Mouse (Mus musculus): ENCODE data around the gene Tsga10ip. TPM values are rescaled to one million over a fixed set of nuclear protein-coding genes. Genes with fewer than 3 reads are reported as not detected.
"Not testable (repeated sequence)": the region's sequence is repeated elsewhere in the genome, so short reads cannot be mapped to it uniquely, and the experiment has no call there.

Gene Tsga10ip
- total RNA-seq, 4 experiments from 2014 or later = 0.25 to 0.75 (median 0.39) TPM

- DNase-seq (ENCODE audit: low spot score) = no peak
Observed at GRCm38 (mm10) chr19:5389647-5390046, 12.7 kb downstream of the Tsga10ip start.

DNA sequence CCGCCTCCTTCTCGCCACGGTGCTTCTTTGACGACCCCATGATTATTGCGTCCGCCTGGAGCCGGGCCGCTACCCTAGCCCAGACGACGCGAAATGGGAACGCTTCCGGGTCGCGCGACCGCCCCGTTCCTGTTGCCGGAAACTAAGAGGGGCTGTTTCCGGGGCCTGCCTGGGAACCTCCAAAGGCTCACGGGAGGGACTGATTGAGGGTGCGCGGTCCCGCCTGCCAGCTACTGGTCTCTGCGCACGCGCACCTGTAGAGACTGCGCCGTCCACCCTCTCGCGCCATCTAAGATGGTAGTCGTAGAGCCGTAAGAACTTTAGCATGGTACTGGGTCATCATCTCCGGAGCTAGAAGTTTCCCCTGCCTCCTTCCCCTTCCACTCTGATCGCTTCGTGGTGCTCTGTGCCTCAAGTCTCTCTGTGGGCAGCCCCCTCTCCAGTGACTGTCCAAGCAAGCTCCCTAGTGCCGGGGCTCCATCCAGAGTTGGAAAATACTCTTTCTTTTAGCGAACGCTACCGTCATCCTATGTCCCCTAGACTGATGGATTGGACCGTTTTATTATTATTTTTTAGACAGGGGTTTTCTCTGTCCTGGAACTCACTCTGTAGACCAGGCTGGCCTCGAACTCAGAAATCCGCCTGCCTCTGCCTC lies 13.6 kb downstream of the Tsga10ip start, which contains the start of gene Sart1:
Gene Sart1, minus strand, starts transcription at position 116 of the 655 bp plus-strand sequence.
- peak; percentile 96 for DNase-seq (ENCODE audit: low spot score)

DNA sequence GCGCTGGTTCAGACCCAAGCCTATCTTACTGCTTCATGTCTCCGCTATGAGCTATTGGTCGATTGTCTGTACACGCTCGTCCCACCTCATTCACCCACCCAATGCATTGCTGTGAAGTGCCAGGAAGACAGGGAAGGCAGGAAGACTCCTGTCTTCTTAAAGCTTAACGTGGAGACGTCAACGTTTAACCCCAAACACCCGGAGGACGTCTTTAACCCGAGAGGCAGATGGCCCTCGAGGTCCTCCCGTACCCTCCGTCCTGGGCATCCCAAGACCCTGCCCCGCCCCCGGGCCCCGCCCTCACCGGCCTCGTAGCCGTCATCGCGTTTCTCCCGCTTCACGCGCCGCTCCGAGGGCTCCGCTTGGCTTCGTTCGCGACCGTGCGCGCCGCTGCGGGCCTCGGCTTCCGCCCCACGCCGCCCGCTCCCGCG lies 14.3 kb downstream of the Tsga10ip start:
- no peak for DNase-seq (ENCODE audit: low spot score)

- DNase-seq (ENCODE audit: low spot score) = no peak
Observed at GRCm38 (mm10) chr19:5384715-5385114, 17.6 kb downstream of the Tsga10ip start.

GRCm38 (mm10) chr19:5383326-5383725 lies 19.0 kb downstream of the Tsga10ip start:
- no peak for DNase-seq (ENCODE audit: low spot score)

DNA sequence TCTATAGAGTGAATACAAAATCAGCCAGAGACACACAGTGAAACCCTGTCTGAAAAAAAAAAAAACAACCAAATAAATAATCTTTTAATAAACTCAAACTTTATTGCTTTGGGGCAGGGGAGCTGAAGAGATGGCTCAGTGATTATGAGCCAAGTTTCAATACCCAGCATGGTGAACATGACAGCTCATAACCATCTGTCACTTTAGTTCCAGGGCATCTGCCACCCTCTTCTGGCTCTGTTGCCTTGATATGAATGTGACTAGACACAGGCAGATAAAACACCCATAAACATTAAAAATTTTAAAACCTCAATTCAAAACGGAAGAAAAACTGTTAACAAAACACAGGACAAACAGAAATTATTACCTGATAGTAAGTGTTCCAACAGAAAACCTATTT lies 24.9 kb downstream of the Tsga10ip start:
- no peak for DNase-seq (ENCODE audit: low spot score)

DNA sequence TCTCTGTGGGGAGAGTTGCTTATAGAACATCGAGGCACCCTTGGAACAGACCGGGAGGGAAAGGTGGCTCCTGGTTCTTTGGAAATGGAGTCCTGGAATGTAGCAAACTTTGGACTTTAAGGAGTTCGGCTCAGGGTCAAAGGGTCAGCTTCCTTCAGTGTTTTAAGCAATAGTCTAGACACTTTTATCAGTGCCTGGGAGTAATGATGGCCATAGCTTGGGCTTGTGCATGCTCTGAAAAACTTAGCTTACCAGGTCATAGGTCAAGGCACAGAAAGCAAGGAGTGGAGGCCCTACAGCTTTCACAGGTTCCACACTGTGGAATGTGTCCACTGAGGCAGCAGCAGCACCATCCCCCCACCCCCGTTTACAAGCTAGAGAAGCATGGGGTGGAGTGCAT lies 27.6 kb downstream of the Tsga10ip start:
- no peak for DNase-seq (ENCODE audit: low spot score)

DNA sequence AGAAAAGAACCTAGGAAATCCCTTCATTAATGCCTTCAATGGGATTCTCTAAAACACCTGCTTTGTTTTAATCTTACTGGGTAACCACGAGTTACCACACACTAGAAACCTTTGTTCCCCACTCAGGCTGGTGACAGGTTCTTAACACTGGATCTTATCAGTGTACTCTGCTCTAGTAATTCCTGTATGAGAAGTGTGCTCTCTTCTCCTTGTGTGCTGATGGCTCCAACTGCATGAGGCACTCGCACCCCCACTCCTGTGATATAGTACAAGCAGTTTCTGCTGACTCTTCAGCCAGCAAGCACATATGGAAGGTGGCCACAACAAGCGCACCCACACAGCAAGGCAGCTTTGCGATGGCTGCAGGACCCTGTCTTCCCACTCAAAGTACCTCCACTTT lies 28.1 kb downstream of the Tsga10ip start:
- no peak for DNase-seq (ENCODE audit: low spot score)

DNA sequence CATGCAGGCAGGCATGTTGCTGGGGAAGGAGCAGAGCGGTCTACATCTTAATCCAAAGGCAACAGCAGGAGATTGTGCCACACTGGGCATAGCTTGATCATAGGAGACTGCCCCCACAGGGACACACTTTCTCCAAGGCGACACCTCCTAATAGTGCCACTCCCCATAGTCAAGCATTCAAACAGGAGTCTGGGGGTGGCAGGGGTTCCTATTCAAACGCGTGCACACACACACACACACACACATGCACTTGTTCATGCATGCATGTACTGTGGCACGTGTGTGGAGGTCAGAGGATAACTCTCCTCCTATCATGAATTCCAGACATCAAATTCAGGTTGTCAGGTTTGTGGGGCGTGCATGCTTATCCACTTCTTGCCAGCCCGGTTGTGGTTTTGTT lies 29.6 kb downstream of the Tsga10ip start:
- no peak for DNase-seq (ENCODE audit: low spot score)

GRCm38 (mm10) chr19:5370932-5371331 lies 31.4 kb downstream of the Tsga10ip start:
- DNase-seq (ENCODE audit: low spot score) = no peak

DNA sequence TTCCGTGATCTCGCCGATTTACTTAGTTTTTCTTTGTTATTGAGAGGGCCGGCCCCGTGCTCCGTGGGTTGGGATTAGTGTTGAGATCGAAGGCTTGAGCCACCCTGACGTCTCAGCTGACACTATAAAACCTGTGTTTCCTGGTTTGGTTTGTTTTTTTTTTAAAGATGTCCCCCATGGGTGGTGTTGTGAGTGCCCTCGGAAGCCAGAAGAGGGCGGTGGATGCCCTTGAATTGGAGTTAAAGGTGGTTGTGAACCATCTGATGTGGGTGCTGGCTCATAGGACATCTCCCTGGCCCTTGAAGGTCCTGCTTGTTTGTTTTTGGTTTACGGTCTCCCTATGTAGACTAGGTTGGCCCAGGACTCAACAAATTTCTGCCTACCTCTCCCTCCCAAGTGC lies 34.9 kb downstream of the Tsga10ip start:
- no peak for DNase-seq (ENCODE audit: low spot score)

DNA sequence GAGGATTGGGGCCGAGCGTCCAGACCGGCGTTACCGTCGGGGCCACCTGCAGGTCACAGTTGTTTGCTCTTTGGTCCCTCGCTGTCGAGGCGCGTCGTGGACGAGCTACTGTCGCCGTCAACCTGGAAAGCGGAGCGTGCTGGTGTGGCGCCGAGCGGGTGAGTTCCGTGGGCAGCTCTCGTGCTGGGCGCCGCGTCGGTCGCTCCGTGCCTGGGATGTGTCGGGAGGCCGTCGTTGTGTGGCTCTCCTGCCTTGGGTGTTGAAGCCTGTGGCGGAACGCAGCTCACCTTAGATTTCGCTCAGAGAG lies 35.3 kb downstream of the Tsga10ip start, which contains the start of gene Banf1:
Gene Banf1, minus strand, starts transcription at position 116 of the 307 bp plus-strand sequence.
- DNase-seq (ENCODE audit: low spot score) = no peak

DNA sequence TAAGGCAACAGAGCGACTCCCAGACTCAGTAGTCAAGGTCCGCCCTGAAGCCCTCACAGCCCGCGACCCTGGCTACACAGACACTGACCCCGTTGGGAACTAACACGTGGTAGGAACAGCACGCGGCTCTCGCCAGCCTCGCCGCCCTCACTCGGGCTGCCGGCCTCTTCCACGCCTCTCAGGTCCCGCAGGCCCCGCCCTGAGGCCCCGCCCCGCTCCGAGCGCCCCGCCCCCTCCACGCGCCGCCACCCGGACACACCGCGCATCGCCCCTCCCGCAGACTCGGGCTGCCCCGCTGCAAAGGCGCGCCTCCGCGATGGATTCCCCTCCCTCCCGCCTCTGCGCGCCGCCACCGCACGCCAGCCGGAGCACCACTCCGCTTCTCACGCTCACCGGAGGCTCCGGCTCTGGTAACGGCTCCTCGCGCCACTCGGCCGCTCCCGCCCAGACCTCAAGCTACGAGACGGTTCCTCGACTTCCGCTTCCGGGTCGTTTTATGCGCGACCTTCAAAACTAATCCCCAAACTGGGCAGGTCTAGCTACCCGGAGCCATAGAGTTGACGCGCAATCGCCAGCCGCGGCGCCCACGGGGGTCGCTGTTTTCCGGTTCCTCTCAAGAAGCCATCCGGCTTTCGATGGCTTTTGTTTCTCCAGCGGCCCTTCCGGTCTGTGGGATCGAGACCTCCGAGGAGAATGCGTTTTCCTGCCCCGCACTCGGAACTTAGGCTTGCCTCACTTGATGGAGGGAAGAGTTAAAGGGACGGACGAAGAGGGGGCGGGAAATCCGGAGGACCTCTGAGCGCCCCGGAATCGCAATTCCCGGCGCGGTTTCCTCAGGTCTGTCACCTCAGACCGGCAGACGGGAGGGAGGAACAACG lies 35.9 kb downstream of the Tsga10ip start, which contains the start of gene Eif1ad:
Gene Eif1ad, plus strand, starts transcription at position 567 of the 878 bp plus-strand sequence.
- DNase-seq (ENCODE audit: low spot score) = peak; percentile 93

- no peak for DNase-seq (ENCODE audit: low spot score)
Observed at GRCm38 (mm10) chr19:5365751-5366150, 36.6 kb downstream of the Tsga10ip start.

- DNase-seq (ENCODE audit: low spot score) = no peak
Observed at GRCm38 (mm10) chr19:5364124-5364523, 38.2 kb downstream of the Tsga10ip start.

DNA sequence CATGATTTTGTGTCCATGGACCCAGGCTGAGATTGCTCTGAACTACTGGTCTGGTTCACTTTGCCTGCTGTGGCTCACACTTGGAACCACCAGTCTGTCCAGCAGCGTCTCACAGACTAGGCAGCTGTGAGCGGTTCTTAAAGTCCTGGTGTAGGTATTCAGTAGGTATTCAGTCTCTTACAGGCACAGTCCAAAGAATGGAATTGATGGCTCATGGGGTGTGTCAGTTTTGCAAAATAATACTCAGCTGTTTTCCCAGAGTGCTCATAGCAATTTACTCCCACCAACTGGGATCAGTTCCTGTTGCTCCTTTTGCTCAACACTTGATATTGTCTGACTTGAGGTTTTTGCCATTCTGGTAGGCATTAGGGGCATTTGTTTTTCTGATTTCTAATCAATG lies 40.1 kb downstream of the Tsga10ip start:
- no peak for DNase-seq (ENCODE audit: low spot score)

DNA sequence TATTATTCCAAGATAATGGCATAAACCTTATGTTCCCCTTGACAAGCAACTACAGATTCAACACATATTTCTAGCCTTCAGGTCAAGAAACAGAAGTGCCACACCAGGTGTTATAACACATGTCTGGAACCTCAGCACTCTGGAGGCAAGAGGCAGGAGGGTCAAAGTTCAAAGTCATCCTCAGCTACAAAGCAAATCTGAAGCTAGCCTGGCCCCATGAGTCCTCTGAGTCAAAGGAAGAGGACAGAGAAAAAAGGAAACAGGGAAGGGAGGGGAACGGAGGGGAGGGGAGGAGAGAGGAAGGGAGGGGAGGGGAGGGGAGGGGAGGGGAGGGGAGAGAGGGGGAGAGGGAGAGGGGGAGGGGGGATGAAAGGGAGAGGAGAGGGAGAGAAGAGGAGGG lies 46.2 kb downstream of the Tsga10ip start:
- no peak for DNase-seq (ENCODE audit: low spot score)

GRCm38 (mm10) chr19:5353609-5354008 lies 48.7 kb downstream of the Tsga10ip start:
- DNase-seq (ENCODE audit: low spot score) = no peak

DNA sequence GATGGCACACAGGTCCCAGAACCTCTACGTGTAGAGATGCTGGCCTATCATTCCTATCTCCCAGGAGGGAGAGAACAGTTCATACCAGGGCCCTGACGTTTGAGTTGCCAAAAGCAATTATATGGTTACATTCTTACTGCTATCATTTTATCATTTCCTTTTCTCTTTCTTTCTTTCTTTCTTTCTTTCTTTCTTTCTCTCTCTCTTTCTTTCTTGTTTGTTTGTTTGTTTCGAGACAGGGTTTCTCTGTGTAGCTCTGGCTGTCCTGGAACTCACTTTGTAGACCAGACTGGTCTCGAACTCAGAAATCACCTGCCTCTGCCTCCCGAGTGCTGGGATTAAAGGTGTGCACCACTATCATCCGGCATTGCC lies 52.8 kb downstream of the Tsga10ip start, which contains the start of gene Cst6:
Gene Cst6, minus strand, starts transcription at position 73 of the 372 bp plus-strand sequence.
- not testable (repeated sequence) for DNase-seq (ENCODE audit: low spot score)

- DNase-seq (ENCODE audit: low spot score) = peak; percentile 45
Observed at GRCm38 (mm10) chr19:5348526-5349501, 53.5 kb downstream of the Tsga10ip start.

- no peak for DNase-seq (ENCODE audit: low spot score)
Observed at GRCm38 (mm10) chr19:5348064-5348463, 54.3 kb downstream of the Tsga10ip start.
